Mouse (Mus musculus) heart, embryonic 11.5 days (tissue): Measurements from ENCODE around the gene Zfp689. TPM values are rescaled to one million over a fixed set of nuclear protein-coding genes. Genes with fewer than 3 reads are reported as not detected.
A peak's percentile ranks its signal among the peaks of the same experiment; 100 is the strongest.
"Not testable (repeated sequence)": the region's sequence is repeated elsewhere in the genome, so short reads cannot be mapped to it uniquely, and the experiment has no call there.

ENCODE experiments used
- ATAC-seq: fragments of 200-750 bp; cut with Nextera tagmentation; replicated peaks from 2 replicates; pipeline ENCODE4 v1.8.0; 2017; ENCODE audit warnings: moderate library complexity; ENCODE audit not compliant: insufficient number of reproducible peaks, low FRiP score, low TSS enrichment
- H3K27ac ChIP-seq: fragments of 300-500 bp; sonication (generic); 2 replicates; pipeline ENCODE4 v1.5.1; 2014; ENCODE audit warnings: mild to moderate bottlenecking, low read depth, low read length
- H3K27me3 ChIP-seq: fragments of 300-500 bp; sonication (generic); 2 replicates; pipeline ENCODE4 v1.6.1; 2014; ENCODE audit warnings: mild to moderate bottlenecking, low read length, mixed read lengths; ENCODE audit not compliant: control insufficient read depth, insufficient read depth
- H3K36me3 ChIP-seq: fragments of 300-500 bp; sonication (generic); 2 replicates; pipeline ENCODE4 v1.6.1; 2014; ENCODE audit warnings: mild to moderate bottlenecking, low read length, moderate library complexity, mixed read lengths; ENCODE audit not compliant: control insufficient read depth, insufficient read depth
- H3K4me1 ChIP-seq: fragments of 300-500 bp; sonication (generic); 2 replicates; pipeline ENCODE4 v1.6.1; 2014; ENCODE audit warnings: low read length; ENCODE audit not compliant: control insufficient read depth, insufficient read depth
- H3K4me2 ChIP-seq: fragments of 300-500 bp; sonication (generic); 2 replicates; pipeline ENCODE4 v1.6.1; 2014; ENCODE audit warnings: mild to moderate bottlenecking, moderate library complexity
- H3K4me3 ChIP-seq: fragments of 300-500 bp; sonication (generic); 2 replicates; pipeline ENCODE4 v1.5.1; 2014; ENCODE audit warnings: low read depth, low read length
- H3K9ac ChIP-seq: fragments of 300-500 bp; sonication (generic); 2 replicates; pipeline ENCODE4 v1.6.1; 2014; ENCODE audit warnings: mild to moderate bottlenecking, low read depth, low read length, moderate library complexity
- H3K9me3 ChIP-seq: fragments of 300-500 bp; sonication (generic); replicated peaks from 2 replicates; pipeline ENCODE4 v1.6.1; 2016; ENCODE audit warnings: low read length; ENCODE audit not compliant: control insufficient read depth
- WGBS: fragments of 180-500 bp; shearing (Covaris S2); extraction: QIAGEN DNeasy Blood & Tissue Kit; methylation state at CpG from one replicate; pipeline ENCODE4 v1.1.7; 2014; ENCODE audit not compliant: insufficient replicate concordance; 5-methylcytosine and 5-hydroxymethylcytosine counted together
- polyA plus RNA-seq: library from polyadenylated mRNA; unstranded; fragments of >200 nt; fragmentation: Nextera tagmentation; extraction: Ambion mirVana; gene quantifications from 2 replicates; pipeline ENCODE4 v1.2.1, GENCODE M21; 2014

Zfp689 gene
- polyA plus RNA-seq: 5.3 and 5.8 TPM in 2 replicates

GRCm38 (mm10) chr7:127448521-127449300 is at the start of gene Zfp689:
TSS of gene Zfp689 (minus strand) at chr7:127449158.
- Histone ChIP-seq H3K9me3 (no peaks in the 10 kb centered on the region), H3K4me3 (peak within 1 kb of the TSS; percentile 81), H3K4me2 (peak within 1 kb of the TSS; percentile 91), H3K36me3 (peaks cover 17% of the 10 kb centered on the region), H3K4me1 (peaks cover 12% of the 10 kb centered on the region), H3K27me3 (no peaks in the 10 kb centered on the region), H3K27ac (peak within 1 kb of the TSS; percentile 94), H3K9ac (peak within 1 kb of the TSS; percentile 93)
- ATAC-seq: peak; percentile 85
- WGBS: under 1% methylated on average over 54 of the region's 54 CpGs

- H3K27ac ChIP-seq: no peak overlapping the region
- 0 out of 2 replicates have a peak, but pooled peaks cover 2% of the 10 kb centered on the region for H3K4me1 ChIP-seq
- no peaks in the 10 kb centered on the region for H3K36me3 ChIP-seq
- no peak for ATAC-seq
- no peak overlapping the region for H3K4me3 ChIP-seq
- H3K27me3 ChIP-seq: no peaks in the 10 kb centered on the region
- no peak overlapping the region for H3K4me2 ChIP-seq
- H3K9ac ChIP-seq: no peak overlapping the region
- no peaks in the 10 kb centered on the region for H3K9me3 ChIP-seq
- WGBS: 36% methylated on average over 3 of the region's 3 CpGs
Measured at GRCm38 (mm10) chr7:127498407-127498806, 49.4 kb upstream of the Zfp689 start.

- Histone ChIP-seq H3K9ac (no peak overlapping the region), H3K4me1 (0 out of 2 replicates have a peak, but pooled peaks cover 2% of the 10 kb centered on the region), H3K4me2 (no peak overlapping the region), H3K27ac (no peak overlapping the region), H3K4me3 (no peak overlapping the region), H3K9me3 (no peaks in the 10 kb centered on the region), H3K36me3 (no peaks in the 10 kb centered on the region), H3K27me3 (no peaks in the 10 kb centered on the region)
- no peak for ATAC-seq
- 77% methylated on average over 2 of the region's 2 CpGs for WGBS
Measured at GRCm38 (mm10) chr7:127497382-127497781, 48.4 kb upstream of the Zfp689 start.

GRCm38 (mm10) chr7:127494648-127495047 is 45.7 kb upstream of the Zfp689 start:
- no peak overlapping the region for H3K9ac ChIP-seq
- no peaks in the 10 kb centered on the region for H3K27me3 ChIP-seq
- no peak overlapping the region for H3K27ac ChIP-seq
- H3K9me3 ChIP-seq: no peaks in the 10 kb centered on the region
- no peak for ATAC-seq
- peaks cover 13% of the 10 kb centered on the region for H3K36me3 ChIP-seq
- H3K4me3 ChIP-seq: no peak overlapping the region
- H3K4me2 ChIP-seq: no peak overlapping the region
- H3K4me1 ChIP-seq: 0 out of 2 replicates have a peak, but pooled peaks cover 2% of the 10 kb centered on the region

- Histone ChIP-seq H3K4me1 (0 out of 2 replicates have a peak, but pooled peaks cover 2% of the 10 kb centered on the region), H3K4me3 (no peak overlapping the region), H3K9me3 (no peaks in the 10 kb centered on the region), H3K9ac (no peak overlapping the region), H3K27me3 (no peaks in the 10 kb centered on the region), H3K4me2 (no peak overlapping the region), H3K27ac (no peak overlapping the region), H3K36me3 (peaks cover 28% of the 10 kb centered on the region)
- no peak for ATAC-seq
- WGBS: 86% methylated on average over 3 of the region's 3 CpGs
Measured at GRCm38 (mm10) chr7:127491846-127492245, 42.9 kb upstream of the Zfp689 start.

- ATAC-seq: no peak
- Histone ChIP-seq H3K36me3 (peaks cover 39% of the 10 kb centered on the region), H3K4me2 (no peak overlapping the region), H3K9me3 (no peaks in the 10 kb centered on the region), H3K9ac (no peak overlapping the region), H3K4me3 (no peak overlapping the region), H3K27me3 (no peaks in the 10 kb centered on the region), H3K4me1 (0 out of 2 replicates have a peak, but pooled peaks cover 2% of the 10 kb centered on the region), H3K27ac (no peak overlapping the region)
- 96% methylated on average over 7 of the region's 7 CpGs for WGBS
Measured at GRCm38 (mm10) chr7:127489982-127490381, 41.0 kb upstream of the Zfp689 start.

GRCm38 (mm10) chr7:127488364-127488763 is 39.4 kb upstream of the Zfp689 start:
- H3K4me3 ChIP-seq, H3K4me1 ChIP-seq, H3K27me3 ChIP-seq, H3K27ac ChIP-seq, H3K9ac ChIP-seq, H3K9me3 ChIP-seq, H3K4me2 ChIP-seq, ATAC-seq: not testable (repeated sequence)
- 86% methylated on average over 4 of the region's 5 CpGs for WGBS
- peaks cover 44% of the 10 kb centered on the region for H3K36me3 ChIP-seq

GRCm38 (mm10) chr7:127485416-127485815 is 36.5 kb upstream of the Zfp689 start:
- no peak for ATAC-seq
- H3K27ac ChIP-seq: no peak overlapping the region
- H3K9me3 ChIP-seq: no peaks in the 10 kb centered on the region
- H3K4me3 ChIP-seq: no peak overlapping the region
- no peak overlapping the region for H3K9ac ChIP-seq
- peaks cover 6% of the 10 kb centered on the region; the same call in 1 of the 2 replicates for H3K4me1 ChIP-seq
- H3K4me2 ChIP-seq: no peak overlapping the region
- no peaks in the 10 kb centered on the region for H3K27me3 ChIP-seq
- H3K36me3 ChIP-seq: peaks cover 51% of the 10 kb centered on the region
- WGBS: 82% methylated on average over 5 of the region's 5 CpGs

GRCm38 (mm10) chr7:127480321-127480720 is 31.4 kb upstream of the Zfp689 start:
- Histone ChIP-seq H3K4me2 (peak overlapping the region; percentile 92), H3K27ac (no peak overlapping the region), H3K4me1 (peaks cover 17% of the 10 kb centered on the region), H3K27me3 (no peaks in the 10 kb centered on the region), H3K36me3 (peaks cover 31% of the 10 kb centered on the region), H3K4me3 (peak overlapping the region; percentile 86), H3K9me3 (no peaks in the 10 kb centered on the region), H3K9ac (peak overlapping the region; percentile 89; the same call in 1 of the 2 replicates)
- 62% methylated on average over 2 of the region's 2 CpGs for WGBS
- no peak for ATAC-seq
